Mouse (Mus musculus) layer of hippocampus, adult 2 months (tissue): ENCODE data around the gene BC028528. TPM values are rescaled to one million over a fixed set of nuclear protein-coding genes. Genes with fewer than 3 reads are reported as not detected.

ENCODE experiments used
- DNase-seq, 2 experiments: peaks; one replicate each; pipeline ENCODE4 v3.0.0; 2022; ENCODE audit warnings: low spot score in 2 of 2
- H3K27ac ChIP-seq: fragments of 200-600 bp; 2 replicates; pipeline ENCODE4 v1.8.1; 2022
- H3K4me3 ChIP-seq: fragments of 200-600 bp; 2 replicates; pipeline ENCODE4 v1.8.1; 2022; ENCODE audit warnings: mild to moderate bottlenecking
- CTCF ChIP-seq: fragments of 200-600 bp; conservative IDR thresholded peaks from 2 replicates; pipeline ENCODE4 v1.8.1; 2022; ENCODE audit warnings: antibody characterized with exemption, mild to moderate bottlenecking, moderate library complexity
- total RNA-seq, 2 experiments: library from RNA; stranded (reverse); gene quantifications; 2 replicates each; pipeline ENCODE4 v1.2.3; 2021

The BC028528 gene
- total RNA-seq, 2 experiments from 2014 or later: 3.4 to 4.8 TPM

DNA sequence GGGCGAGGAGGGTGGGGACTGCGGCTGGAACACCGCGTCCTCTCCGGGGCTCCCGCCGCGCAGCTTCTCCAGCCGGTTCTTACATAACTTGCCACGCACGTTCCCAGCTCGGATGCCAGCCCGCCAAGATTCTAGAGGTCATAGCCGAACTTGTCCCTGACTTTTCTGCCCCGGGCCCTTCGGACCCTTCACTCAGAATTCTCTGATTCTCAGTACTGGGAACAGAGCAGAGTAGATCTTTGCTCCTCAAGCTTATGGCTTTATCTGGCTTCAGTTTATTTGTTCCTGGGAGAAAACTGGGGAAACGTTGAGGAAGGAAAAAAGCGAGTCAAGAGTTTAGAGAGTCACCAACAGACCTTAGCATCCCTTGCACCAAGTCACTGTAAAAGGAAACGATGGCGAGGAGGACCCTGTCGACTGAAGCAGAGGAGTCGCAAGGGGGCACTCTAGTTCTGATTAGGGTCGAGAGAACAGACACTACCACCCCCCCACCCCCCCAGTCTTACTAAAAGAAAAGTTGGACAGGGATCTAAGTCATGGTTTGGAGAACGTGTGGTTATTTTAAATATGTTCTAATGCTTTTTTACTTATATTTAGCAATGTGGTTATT is 8.9 kb downstream of the BC028528 start:
- peak overlapping the region; percentile 89 for H3K27ac ChIP-seq
- peak overlapping the region; percentile 86 for H3K4me3 ChIP-seq
- DNase-seq: peak; percentile 71 to 73
- TF ChIP-seq CTCF: peak; percentile 78

DNA sequence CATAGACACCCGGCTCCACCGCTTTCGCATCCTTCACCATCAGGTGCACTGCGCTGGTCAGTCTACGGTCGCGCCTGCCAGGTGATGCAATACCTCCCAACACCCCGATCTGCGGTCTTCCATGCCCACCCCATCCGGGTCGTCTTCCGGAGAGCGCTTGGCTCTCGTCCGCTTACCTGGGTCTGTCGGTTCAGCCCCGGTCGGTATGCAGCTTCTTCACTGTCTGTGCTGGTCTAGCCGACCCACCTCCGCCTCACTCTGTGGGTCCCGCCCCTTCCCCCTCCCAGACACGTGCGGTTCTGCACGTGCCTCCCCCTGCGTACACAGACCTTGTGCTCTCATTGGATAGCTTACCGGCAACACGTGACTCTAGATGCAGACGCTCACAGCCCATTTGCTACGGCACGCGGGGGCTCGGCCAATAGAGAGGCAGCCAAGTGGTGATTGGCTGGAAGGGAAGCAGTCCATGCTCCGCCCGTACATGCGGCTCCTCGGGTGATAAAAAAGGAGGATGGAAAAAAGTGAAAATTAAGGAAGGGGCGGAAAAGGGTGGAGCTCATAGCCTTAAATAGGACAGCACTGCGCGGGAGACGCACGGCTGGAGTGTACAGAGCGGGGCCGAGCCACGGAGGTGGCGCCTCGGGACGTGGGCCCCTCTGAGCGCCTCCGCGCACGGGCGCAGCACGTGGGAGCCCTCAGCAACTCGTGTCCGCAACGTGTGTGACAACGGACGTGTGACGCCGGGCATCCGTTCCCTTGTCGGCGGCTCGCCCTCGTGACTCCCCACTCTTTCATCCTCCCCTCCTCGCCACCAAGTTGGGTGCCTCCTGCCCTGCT is 9.6 kb downstream of the BC028528 start, which contains the start of gene Ciart:
Gene Ciart, minus strand, starts transcription at position 273 of the 837 bp plus-strand sequence.
- Histone ChIP-seq H3K27ac (peak within 1 kb of the TSS; percentile 91), H3K4me3 (peak within 1 kb of the TSS; percentile 86)
- no peak for TF ChIP-seq CTCF
- peak; percentile 94 to 98 for DNase-seq

DNA sequence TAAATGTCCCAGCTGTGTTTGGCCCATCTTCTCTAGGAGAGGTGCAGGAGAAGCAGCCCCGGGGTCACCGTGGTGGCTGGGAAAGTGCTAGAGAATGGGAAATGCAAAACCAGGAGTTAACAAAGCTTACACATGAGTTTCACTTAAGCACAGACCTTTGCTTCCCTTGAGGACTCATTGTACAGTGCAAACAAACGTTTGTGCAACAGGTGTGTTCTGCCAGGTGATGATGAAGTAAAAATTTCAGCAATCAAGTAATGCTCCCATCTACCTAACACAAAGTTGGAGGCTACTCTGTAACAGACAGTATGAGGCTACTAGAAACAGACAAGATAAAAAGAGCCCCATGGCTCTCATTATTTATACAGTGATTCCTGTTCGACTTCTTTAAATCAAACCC is 12.7 kb downstream of the BC028528 start:
- DNase-seq: no peak
- H3K4me3 ChIP-seq: no peak overlapping the region
- no peak overlapping the region for H3K27ac ChIP-seq
- no peak for TF ChIP-seq CTCF

DNA sequence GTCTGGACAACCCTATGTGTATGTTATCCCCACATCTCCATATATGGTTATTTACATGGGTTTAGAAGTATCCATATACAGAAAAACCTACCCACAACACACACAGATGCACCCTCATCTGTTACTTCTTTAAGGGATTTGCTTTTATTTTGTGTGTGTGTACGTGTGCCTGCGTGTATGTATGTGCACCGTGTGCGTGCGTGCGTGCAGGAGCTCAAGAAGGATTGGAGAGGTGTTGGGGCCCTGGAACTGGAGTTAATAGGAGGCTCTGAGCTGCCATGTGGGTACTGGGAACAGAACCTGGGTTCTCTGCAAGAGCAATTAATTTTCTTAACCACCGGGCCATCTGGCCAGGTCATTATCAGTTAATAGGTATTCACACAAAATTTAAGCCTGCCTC is 19.8 kb downstream of the BC028528 start:
- no peak for TF ChIP-seq CTCF
- no peak for DNase-seq
- Histone ChIP-seq H3K27ac (peak overlapping the region; percentile 88), H3K4me3 (peak overlapping the region; percentile 75)

DNA sequence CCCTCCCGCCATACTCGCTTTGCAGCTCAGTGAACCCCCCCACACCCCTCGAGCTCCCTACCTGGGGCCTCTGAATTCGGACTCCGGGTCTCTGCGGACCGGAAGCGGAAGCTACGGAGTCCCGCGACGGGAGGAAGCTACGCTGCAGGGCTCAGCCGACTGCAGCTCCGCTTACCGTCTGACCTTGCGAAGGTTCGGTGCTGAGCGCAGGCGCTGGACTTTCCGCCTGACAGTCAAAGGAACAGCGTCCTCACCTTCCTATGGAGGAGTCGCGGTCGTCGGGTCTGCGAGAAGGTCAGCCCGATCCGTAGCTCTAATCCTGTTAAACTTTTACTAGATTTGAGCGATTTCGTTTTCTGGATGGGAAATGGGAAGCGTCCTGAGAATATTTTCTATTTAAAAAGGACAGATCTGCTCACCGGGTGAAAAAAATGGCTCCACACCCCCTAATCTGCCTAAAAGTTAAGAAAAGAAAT is 20.4 kb downstream of the BC028528 start, which contains the start of gene Mrps21:
Gene Mrps21, minus strand, starts transcription at position 128 of the 476 bp plus-strand sequence.
- Histone ChIP-seq H3K27ac (peak within 1 kb of the TSS; percentile 88), H3K4me3 (peak within 1 kb of the TSS; percentile 75)
- peak; percentile 81 to 86 for DNase-seq
- TF ChIP-seq CTCF: no peak; the same call in 1 of the 2 replicates

DNA sequence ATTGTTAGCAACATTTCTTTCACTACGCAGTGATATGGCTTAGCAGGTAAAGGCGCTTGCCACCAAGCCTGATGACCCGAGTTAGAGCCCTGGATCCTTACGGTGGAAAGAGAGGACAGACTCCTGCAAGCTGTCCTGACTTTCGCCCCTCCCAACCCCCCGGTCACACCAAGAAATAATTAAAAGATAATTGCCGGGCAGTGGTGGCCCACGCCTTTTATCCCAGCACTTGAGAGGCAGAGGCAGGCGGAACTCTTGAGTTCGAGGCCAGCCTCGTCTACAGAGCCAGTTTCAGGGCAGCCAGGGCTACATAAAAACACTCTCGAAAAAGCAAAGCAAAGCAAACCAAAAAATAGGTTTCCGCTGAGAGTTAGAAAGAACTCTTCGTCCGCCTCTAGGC is 20.8 kb downstream of the BC028528 start:
- peak overlapping the region; percentile 75 for H3K4me3 ChIP-seq
- peak overlapping the region; percentile 88 for H3K27ac ChIP-seq
- TF ChIP-seq CTCF: no peak
- no peak for DNase-seq

DNA sequence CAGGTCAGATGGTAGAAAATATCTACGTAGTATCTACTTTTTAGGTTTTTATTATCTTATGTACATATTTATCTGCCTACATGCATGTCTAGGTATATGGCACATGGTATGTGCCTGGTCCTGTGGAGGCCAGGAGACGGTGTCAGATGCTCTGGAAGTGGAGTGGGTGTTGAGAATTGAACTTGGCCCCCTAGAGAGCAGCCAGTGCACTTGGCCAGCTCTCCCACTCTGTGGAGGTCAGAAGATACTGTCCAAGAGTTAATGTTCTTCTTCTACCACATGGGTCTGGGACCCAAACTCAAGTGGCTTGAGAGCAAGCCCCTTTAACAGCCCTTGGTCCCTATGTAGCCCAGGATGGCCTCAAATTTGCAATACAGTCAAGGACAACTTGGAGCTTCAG is 24.4 kb downstream of the BC028528 start:
- TF ChIP-seq CTCF: no peak
- Histone ChIP-seq H3K27ac (no peak overlapping the region), H3K4me3 (no peak overlapping the region)
- no peak for DNase-seq

DNA sequence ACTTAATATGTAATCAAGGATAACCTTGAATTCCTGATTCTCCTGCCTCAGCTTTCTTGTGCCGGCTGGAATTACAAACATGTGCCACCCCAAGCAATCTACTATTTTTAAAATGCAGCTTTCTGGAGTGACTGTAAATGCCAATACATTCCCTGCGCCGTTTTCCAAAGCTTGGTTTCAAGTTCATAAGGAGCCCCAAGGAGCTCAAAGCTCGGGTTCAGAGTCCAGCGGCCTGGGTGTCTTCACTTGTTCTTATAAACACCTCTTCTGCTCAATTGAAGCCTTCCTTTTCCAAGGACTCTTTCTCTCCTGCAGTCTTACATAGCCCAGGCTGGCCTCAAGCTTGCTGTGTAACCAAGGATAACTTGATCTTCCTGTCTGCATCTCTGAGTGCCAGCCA is 25.7 kb downstream of the BC028528 start:
- H3K27ac ChIP-seq: peak overlapping the region; percentile 95; the same call in 1 of the 2 replicates

DNA sequence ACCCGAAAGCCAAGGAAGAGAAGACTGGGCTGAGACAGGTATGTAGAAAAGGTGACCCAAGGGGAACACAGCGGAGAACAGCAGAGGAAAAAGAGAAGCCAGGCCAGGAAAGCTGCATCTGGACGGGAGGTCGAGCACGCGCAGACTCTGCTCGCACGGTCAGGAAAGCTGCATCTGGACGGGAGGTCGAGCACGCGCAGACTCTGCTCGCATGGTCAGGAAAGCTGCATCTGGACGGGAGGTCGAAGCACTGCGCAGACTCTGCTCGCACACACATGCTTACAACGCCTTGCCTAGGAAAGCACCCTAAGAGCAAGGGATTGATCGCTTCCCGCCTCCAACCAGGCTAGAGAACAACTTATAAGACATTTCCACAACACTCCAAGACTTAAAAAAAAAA is 26.2 kb downstream of the BC028528 start:
- Histone ChIP-seq H3K4me3 (no peak overlapping the region), H3K27ac (peak overlapping the region; percentile 95)
- TF ChIP-seq CTCF: no peak
- DNase-seq: no peak

More for the DNA sequence above, 25.7 kb downstream of the BC028528 start:
- TF ChIP-seq CTCF: no peak
- DNase-seq: no peak
- H3K4me3 ChIP-seq: no peak overlapping the region

DNA sequence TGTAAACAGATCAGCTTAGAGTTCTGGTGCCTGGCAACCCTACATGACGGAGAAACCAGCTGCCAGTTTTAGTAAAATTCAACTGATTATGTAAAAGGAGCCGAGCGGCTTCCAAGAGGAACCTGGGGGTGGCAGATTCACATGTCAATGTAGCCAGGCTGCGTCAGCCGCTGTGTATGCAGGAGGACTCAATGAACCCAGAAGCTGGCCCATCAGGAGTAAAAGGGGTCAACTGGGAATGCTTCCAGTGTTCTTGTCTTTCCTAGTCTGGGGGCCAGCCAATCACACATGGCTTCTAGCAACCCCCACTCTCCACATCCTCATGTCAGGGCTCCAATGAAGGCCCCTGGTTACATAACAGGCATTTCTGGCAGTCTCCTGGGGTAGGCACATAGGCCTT is 26.8 kb downstream of the BC028528 start:
- TF ChIP-seq CTCF: no peak
- Histone ChIP-seq H3K27ac (peak overlapping the region; percentile 95), H3K4me3 (peak overlapping the region; percentile 8; the same call in 1 of the 2 replicates)
- DNase-seq: peak; percentile 77 to 86

DNA sequence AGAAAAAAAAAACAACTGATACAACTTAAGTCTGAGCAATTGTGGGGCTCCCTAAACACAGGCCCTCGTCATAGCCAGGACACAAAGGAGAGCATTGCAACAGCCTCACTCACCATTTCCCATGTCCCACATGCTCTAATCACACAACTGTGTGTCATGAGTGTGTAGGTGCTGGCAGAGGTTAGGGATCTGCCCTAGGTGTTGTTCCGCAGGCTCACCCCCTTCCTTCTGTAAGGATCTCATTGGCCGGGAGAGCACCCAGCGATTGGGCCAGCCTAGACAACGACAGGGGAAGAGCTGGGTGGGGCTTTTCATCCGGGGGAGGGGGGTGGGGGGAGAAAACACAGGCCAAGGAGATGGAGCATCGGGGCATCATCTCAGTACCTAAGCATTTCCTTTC is 28.2 kb downstream of the BC028528 start:
- Histone ChIP-seq H3K4me3 (no peak overlapping the region), H3K27ac (no peak overlapping the region)
- no peak for TF ChIP-seq CTCF
- DNase-seq: no peak

DNA sequence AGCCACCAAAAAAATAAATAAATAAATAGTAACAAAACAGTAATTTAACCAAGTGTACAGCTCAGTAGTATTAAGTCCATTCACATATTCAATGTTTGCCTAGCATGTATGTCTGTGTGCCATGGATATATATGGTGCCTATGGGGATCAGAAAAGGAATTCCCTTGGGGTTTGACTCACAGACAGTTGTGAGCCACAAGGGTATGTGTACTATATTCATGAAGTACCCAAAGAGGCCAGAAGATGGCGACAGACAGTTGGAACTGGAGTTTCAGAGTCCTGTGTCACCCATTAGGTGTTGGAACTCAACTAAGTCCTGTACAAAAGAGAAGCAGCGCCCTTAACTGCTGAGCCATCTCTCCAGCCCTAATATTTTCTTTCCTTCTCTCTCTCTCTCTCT is 30.0 kb downstream of the BC028528 start:
- Histone ChIP-seq H3K27ac (no peak overlapping the region), H3K4me3 (no peak overlapping the region)
- TF ChIP-seq CTCF: peak; percentile 82
- peak; percentile 67 to 79 for DNase-seq

DNA sequence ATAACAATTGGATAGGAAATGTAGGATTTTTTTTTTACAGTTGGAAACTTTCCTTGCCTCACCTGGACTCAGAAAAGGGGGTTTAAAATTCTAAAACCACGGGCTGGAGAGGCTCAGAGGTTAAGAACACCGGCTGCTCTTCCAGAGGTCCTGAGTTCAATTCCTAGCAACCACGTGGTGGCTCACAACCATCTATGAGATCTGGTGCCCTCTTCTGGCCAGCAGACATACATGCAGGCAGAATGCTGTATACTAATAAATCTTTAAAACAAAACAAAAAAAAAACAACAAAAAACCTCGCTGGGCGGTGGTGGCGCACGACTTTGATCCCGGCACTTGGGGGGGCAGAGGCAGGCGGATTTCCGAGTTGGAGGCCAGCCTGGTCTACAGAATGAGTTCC is 30.6 kb downstream of the BC028528 start:
- no peak for DNase-seq
- Histone ChIP-seq H3K4me3 (no peak overlapping the region), H3K27ac (no peak overlapping the region)
- peak; percentile 50 for TF ChIP-seq CTCF
